Mouse (Mus musculus) megakaryocyte, embryonic 14.5 days (primary cell): ENCODE measurements at regions not wholly inside any gene's neighbourhood (a gene's known extent, or its start where the extent isn't known, plus 50 kb on each side); places are given as distances from the start of the nearest gene placed in this dataset.

Experiments used
- FLI1 ChIP-seq: IDR thresholded peaks from 2 replicates; pipeline ENCODE4 v1.6.1; 2012; ENCODE audit warnings: low read length, inconsistent platforms, mixed read lengths
- GATA1 ChIP-seq: IDR thresholded peaks from 3 replicates; pipeline ENCODE4 v1.6.1; 2012; ENCODE audit warnings: mixed read lengths, low read length, inconsistent platforms, borderline replicate concordance

GRCm38 (mm10) chr13:107721901-107722300, 322.3 kb upstream of the Smim15 start:
- TF ChIP-seq FLI1 (no peak), GATA1 (no peak)
